ENCODE assay signal across 9 mouse cellular contexts in the genomic region with DNA sequence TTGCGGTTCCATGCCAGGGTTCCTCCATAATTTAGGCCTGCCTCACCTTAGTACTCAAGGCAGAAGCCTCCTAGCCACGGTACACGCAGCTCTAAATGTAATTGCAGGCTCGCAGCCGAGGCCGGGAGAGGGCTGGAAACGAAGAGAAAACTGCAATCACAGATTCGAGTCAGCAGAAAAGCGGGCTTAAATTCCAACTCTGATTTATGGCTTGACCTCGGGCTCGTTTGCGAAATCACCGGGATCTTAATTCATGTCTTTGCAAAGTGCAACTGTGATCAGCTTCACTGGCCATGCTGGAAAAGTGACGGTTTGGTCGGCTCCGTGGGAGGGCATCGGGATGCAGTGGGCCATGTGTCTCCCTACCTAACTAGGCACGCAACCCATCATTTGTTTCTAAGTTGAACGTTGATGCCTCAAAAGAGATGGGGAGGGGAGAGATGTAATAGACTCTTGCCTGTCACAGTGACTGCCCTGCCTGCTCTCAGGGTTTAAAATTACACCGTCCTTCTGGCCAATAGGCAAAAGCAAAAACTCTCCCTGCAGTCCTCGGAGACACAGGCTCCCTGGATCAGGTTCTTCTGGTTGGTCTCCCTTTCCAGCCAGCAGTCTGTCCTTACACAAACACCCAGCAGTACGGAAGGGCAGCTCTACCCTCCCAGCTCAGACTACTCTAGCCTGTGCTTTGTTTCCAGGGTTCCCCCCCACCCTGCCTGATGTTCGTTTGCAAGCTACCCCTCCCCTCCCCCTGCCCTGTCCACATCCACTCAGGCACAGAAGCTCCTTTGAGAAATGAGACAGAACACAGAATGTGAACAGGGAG.
A peak's percentile ranks its signal among the peaks of the same experiment; 100 is the strongest.
DNase-seq lines count a peak whose midpoint lies in the region; ATAC-seq and TF ChIP-seq lines count a peak whose summit lies in the region.
"Had no signal": no experiment of that assay in that cellular context is flagged by ENCODE, and none has a peak within 500 bp of the region (broad histone marks: within the 10 kb centered on the region; RNA-seq: fewer than 3 reads in every experiment).

No protein-coding gene starts in this region.

- no peak overlapping the region for H3K4me3 ChIP-seq in forebrain, postnatal 0 days (ENCODE audit: low read depth, low read length)
- no peak overlapping the region for H3K4me3 ChIP-seq in hindbrain, embryonic 14.5 days (replicated peaks; ENCODE audit: low read length)
- H3K4me3 ChIP-seq in limb, embryonic 15.5 days, result peak overlapping the region; percentile 15
- H3K4me3 ChIP-seq in midbrain, embryonic 14.5 days (replicated peaks; ENCODE audit: low read depth, low read length), result no peak overlapping the region
- H3K4me3 ChIP-seq: erythroblast, embryonic 14.5 days had no signal

- peak; percentile 29 for DNase-seq in gastrocnemius, adult 18-20 months (ENCODE audit: low spot score)
- DNase-seq in gastrocnemius, postnatal 4 days (ENCODE audit: low spot score in 2 of 2), result no peak
- no peak for DNase-seq in forebrain, postnatal 0 days
- no peak for DNase-seq in hindbrain, embryonic 14.5 days (ENCODE audit: low spot score)
- peak; percentile 46 for DNase-seq in midbrain, embryonic 14.5 days
- DNase-seq in right cerebral cortex, postnatal 25 days, result no peak
- DNase-seq in left cerebral cortex, adult 8-10 months (ENCODE audit: low spot score in 2 of 2), result no peak

- no peaks in the 10 kb centered on the region for H3K36me3 ChIP-seq in forebrain, postnatal 0 days (ENCODE audit: insufficient read depth)
- no peaks in the 10 kb centered on the region; the same call in 1 of the 2 replicates for H3K36me3 ChIP-seq in hindbrain, embryonic 14.5 days (replicated peaks; ENCODE audit: control insufficient read depth, insufficient read depth)
- H3K36me3 ChIP-seq in limb, embryonic 15.5 days, result peaks cover 6% of the 10 kb centered on the region; the same call in 1 of the 2 replicates
- H3K36me3 ChIP-seq in midbrain, embryonic 14.5 days (ENCODE audit: control insufficient read depth, insufficient read depth, low read length), result peaks cover 4% of the 10 kb centered on the region; the same call in 1 of the 2 replicates

- no peaks in the 10 kb centered on the region for H3K27me3 ChIP-seq in forebrain, postnatal 0 days (ENCODE audit: insufficient read depth, low read length)
- no peaks in the 10 kb centered on the region for H3K27me3 ChIP-seq in hindbrain, embryonic 14.5 days (ENCODE audit: control insufficient read depth, insufficient read depth, low read length)
- no peaks in the 10 kb centered on the region for H3K27me3 ChIP-seq in limb, embryonic 15.5 days
- no peaks in the 10 kb centered on the region for H3K27me3 ChIP-seq in midbrain, embryonic 14.5 days (ENCODE audit: control insufficient read depth, insufficient read depth, low read length)

- no peak for TF ChIP-seq CTCF in forebrain, postnatal 0 days (IDR thresholded peaks at IDR 0.05; ENCODE audit: low read depth)

- no peak overlapping the region for H3K27ac ChIP-seq in forebrain, postnatal 0 days (ENCODE audit: low read depth, low read length)
- no peak overlapping the region; the same call in 1 of the 2 replicates for H3K27ac ChIP-seq in hindbrain, embryonic 14.5 days
- H3K27ac ChIP-seq in limb, embryonic 15.5 days, result peak overlapping the region; percentile 79
- H3K27ac ChIP-seq in midbrain, embryonic 14.5 days (replicated peaks; ENCODE audit: low read depth, low read length), result 0 out of 2 replicates have a peak overlapping the region, but pooled peaks have one; percentile 0

- H3K9me3 ChIP-seq in forebrain, postnatal 0 days (ENCODE audit: low read length), result no peaks in the 10 kb centered on the region
- no peaks in the 10 kb centered on the region for H3K9me3 ChIP-seq in hindbrain, embryonic 14.5 days (ENCODE audit: control insufficient read depth, low read length)
- no peaks in the 10 kb centered on the region for H3K9me3 ChIP-seq in limb, embryonic 15.5 days
- H3K9me3 ChIP-seq in midbrain, embryonic 14.5 days (ENCODE audit: control insufficient read depth, low read length), result no peaks in the 10 kb centered on the region

- ATAC-seq in forebrain, postnatal 0 days, result peak; percentile 75
- peak; percentile 56; the same call in 1 of the 2 replicates for ATAC-seq in hindbrain, embryonic 14.5 days (ENCODE audit: low FRiP score)
- peak; percentile 59 for ATAC-seq in limb, embryonic 15.5 days (ENCODE audit: insufficient number of reproducible peaks, low FRiP score, low TSS enrichment, low read depth)
- ATAC-seq in midbrain, embryonic 14.5 days (ENCODE audit: low FRiP score, low TSS enrichment), result peak; percentile 75; the same call in 1 of the 2 replicates

- WGBS in forebrain, postnatal 0 days, result 39% methylated on average over 23 of the region's 23 CpGs
- WGBS in hindbrain, embryonic 14.5 days, result 32% methylated on average over 23 of the region's 23 CpGs
- 10% methylated on average over 23 of the region's 23 CpGs for WGBS in limb, embryonic 15.5 days
- WGBS in midbrain, embryonic 14.5 days, result 38% methylated on average over 23 of the region's 23 CpGs

- H3K9ac ChIP-seq in forebrain, postnatal 0 days, result no peak overlapping the region
- peak overlapping the region; percentile 1 for H3K9ac ChIP-seq in hindbrain, embryonic 14.5 days
- H3K9ac ChIP-seq in limb, embryonic 15.5 days, result no peak overlapping the region
- peak overlapping the region; percentile 20 for H3K9ac ChIP-seq in midbrain, embryonic 14.5 days (replicated peaks; ENCODE audit: low read length)

- H3K4me1 ChIP-seq in forebrain, postnatal 0 days (ENCODE audit: insufficient read depth), result no peaks in the 10 kb centered on the region
- peaks cover 18% of the 10 kb centered on the region for H3K4me1 ChIP-seq in hindbrain, embryonic 14.5 days (replicated peaks; ENCODE audit: control insufficient read depth, insufficient read depth, low read length)
- peaks cover 35% of the 10 kb centered on the region for H3K4me1 ChIP-seq in limb, embryonic 15.5 days
- peaks cover 15% of the 10 kb centered on the region for H3K4me1 ChIP-seq in midbrain, embryonic 14.5 days (ENCODE audit: control insufficient read depth, insufficient read depth, low read length)

- peak overlapping the region; percentile 17; the same call in 1 of the 2 replicates for H3K4me2 ChIP-seq in forebrain, postnatal 0 days (ENCODE audit: low read depth)
- H3K4me2 ChIP-seq in hindbrain, embryonic 14.5 days (replicated peaks), result peak overlapping the region; percentile 42
- peak overlapping the region; percentile 44 for H3K4me2 ChIP-seq in limb, embryonic 15.5 days
- peak overlapping the region; percentile 37 for H3K4me2 ChIP-seq in midbrain, embryonic 14.5 days (ENCODE audit: low read length)

Comparison
In these comparisons a context has a peak if more than half of its experiments do, and no peak if none do; other contexts are left out.
1. DNase-seq: peak in gastrocnemius, adult 18-20 months (single experiment) and midbrain, embryonic 14.5 days (single experiment); none in gastrocnemius, postnatal 4 days (0 of 2), forebrain, postnatal 0 days (single experiment), hindbrain, embryonic 14.5 days (single experiment), right cerebral cortex, postnatal 25 days (single experiment) and left cerebral cortex, adult 8-10 months (0 of 2).
2. H3K27ac ChIP-seq: peak in limb, embryonic 15.5 days (single experiment) and midbrain, embryonic 14.5 days (single experiment); none in forebrain, postnatal 0 days (single experiment) and hindbrain, embryonic 14.5 days (single experiment).
3. H3K9ac ChIP-seq: peak in hindbrain, embryonic 14.5 days (single experiment) and midbrain, embryonic 14.5 days (single experiment); none in forebrain, postnatal 0 days (single experiment) and limb, embryonic 15.5 days (single experiment).
4. Peak in every context shown above with its lines, with median percentiles within 50 percentile points of each other: ATAC-seq and H3K4me2 ChIP-seq.